Mouse (Mus musculus): ENCODE measurements around the gene Fam76a.

DNA sequence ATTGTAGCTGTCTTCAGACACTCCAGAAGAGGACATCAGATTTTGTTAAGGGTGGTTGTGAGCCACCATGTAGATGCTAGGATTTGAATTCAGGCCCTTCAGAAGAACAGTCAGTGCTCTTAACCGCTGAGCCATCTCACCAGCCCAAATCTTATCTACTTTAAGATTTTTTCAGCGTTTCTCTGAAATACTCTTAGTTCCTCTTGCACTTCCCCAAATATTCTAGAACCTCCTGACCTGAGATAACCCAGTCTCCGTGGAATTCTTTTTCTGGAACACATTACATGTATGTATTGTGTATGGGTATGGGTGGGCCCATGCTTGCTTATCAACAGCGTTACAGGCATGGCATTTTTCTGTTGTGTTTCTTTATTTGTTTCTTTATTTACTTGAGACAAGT, 40.3 kb upstream of the Fam76a start:
- TF ChIP-seq CTCF (IDR thresholded peaks at IDR 0.05; ENCODE audit: low read depth) (no peak), EP300 (IDR thresholded peaks at IDR 0.05; ENCODE audit: low read depth) (no peak)

All from liver, postnatal 0 days (tissue).